Mouse (Mus musculus) heart, postnatal 0 days (tissue): ENCODE measurements around the gene Mgat5b.

Experiments
- CTCF ChIP-seq: IDR thresholded peaks from 2 replicates; pipeline ENCODE4 v1.5.1; 2016; ENCODE audit warnings: antibody characterized with exemption, control low read depth, low read depth
- EP300 ChIP-seq: IDR thresholded peaks from 2 replicates; pipeline ENCODE4 v1.6.1; 2016; ENCODE audit warnings: antibody characterized with exemption, low read depth

DNA sequence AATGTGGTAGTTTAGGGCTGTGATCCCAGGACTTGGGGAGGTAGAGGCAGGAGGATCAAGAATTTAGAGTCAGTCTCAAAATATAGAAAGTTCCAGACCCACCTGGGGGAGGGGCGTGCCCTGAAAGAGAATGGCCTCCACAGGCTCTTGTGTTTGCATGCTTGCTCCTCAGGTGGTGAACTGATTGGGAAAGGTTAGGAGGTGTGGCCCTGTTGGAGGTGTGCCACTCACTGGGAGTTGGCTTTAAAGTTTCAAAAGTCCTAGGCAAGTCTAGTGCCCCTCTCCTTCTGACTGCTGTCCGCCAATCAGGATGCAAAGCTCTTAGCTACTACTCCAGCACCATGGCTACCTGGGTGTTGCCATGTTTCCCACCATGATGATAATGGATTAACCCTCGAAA is 3.4 kb upstream of the Mgat5b start:
- TF ChIP-seq CTCF = no peak
- no peak for TF ChIP-seq EP300
